Mouse (Mus musculus) urinary bladder, postnatal 36 days (tissue): ENCODE data around the gene Plekha6.

Experiments
- DNase-seq, 2 experiments: peaks; one replicate each; pipeline ENCODE4 v3.0.0; 2022; ENCODE audit warnings: low spot score in 2 of 2, mixed read lengths in 1 of 2

The Plekha6 gene

GRCm38 (mm10) chr1:133213901-133214300 lies 49.9 kb downstream of the Plekha6 start:
- DNase-seq, result no peak

- no peak for DNase-seq
Measured at GRCm38 (mm10) chr1:133214672-133215359, 50.8 kb downstream of the Plekha6 start.

- DNase-seq, result no peak
Measured at GRCm38 (mm10) chr1:133215360-133215700, 51.3 kb downstream of the Plekha6 start.

GRCm38 (mm10) chr1:133215753-133216152 lies 51.7 kb downstream of the Plekha6 start:
- DNase-seq, result no peak

GRCm38 (mm10) chr1:133217031-133217430 lies 53.0 kb downstream of the Plekha6 start:
- no peak for DNase-seq

GRCm38 (mm10) chr1:133219106-133219505 lies 55.1 kb downstream of the Plekha6 start:
- DNase-seq, result no peak

- no peak for DNase-seq
Measured at GRCm38 (mm10) chr1:133221459-133221858, 57.4 kb downstream of the Plekha6 start.

GRCm38 (mm10) chr1:133222445-133222995 lies 58.5 kb downstream of the Plekha6 start:
- no peak for DNase-seq

GRCm38 (mm10) chr1:133224674-133225073 lies 60.7 kb downstream of the Plekha6 start:
- no peak for DNase-seq

GRCm38 (mm10) chr1:133225137-133225536 lies 61.1 kb downstream of the Plekha6 start:
- DNase-seq, result no peak

- no peak for DNase-seq
Measured at GRCm38 (mm10) chr1:133225561-133225960, 61.6 kb downstream of the Plekha6 start.

- DNase-seq, result peak in 1 of 2 experiments; percentile 60
Measured at GRCm38 (mm10) chr1:133225963-133226660, 62.1 kb downstream of the Plekha6 start.

GRCm38 (mm10) chr1:133226928-133227327 lies 62.9 kb downstream of the Plekha6 start:
- peak; percentile 59 to 61 for DNase-seq

GRCm38 (mm10) chr1:133227378-133227777 lies 63.4 kb downstream of the Plekha6 start:
- no peak for DNase-seq

- DNase-seq, result no peak
Measured at GRCm38 (mm10) chr1:133228809-133229487, 64.9 kb downstream of the Plekha6 start.

GRCm38 (mm10) chr1:133231523-133232193 lies 67.6 kb downstream of the Plekha6 start:
- DNase-seq, result peak in 1 of 2 experiments; percentile 73

GRCm38 (mm10) chr1:133235909-133236308 lies 71.9 kb downstream of the Plekha6 start:
- DNase-seq, result no peak

GRCm38 (mm10) chr1:133236693-133237440 lies 72.9 kb downstream of the Plekha6 start:
- DNase-seq, result peak in 1 of 2 experiments; percentile 62

GRCm38 (mm10) chr1:133237670-133238069 lies 73.7 kb downstream of the Plekha6 start:
- peak in 1 of 2 experiments; percentile 48 for DNase-seq

GRCm38 (mm10) chr1:133239121-133239812 lies 75.3 kb downstream of the Plekha6 start:
- DNase-seq, result no peak

- DNase-seq, result no peak
Measured at GRCm38 (mm10) chr1:133239813-133240160, 75.8 kb downstream of the Plekha6 start.
